Mouse (Mus musculus): ENCODE measurements around the gene Vps13c.
A peak's percentile ranks its signal among the peaks of the same experiment; 100 is the strongest.

GRCm38 (mm10) chr9:67875337-67875736, 35.1 kb downstream of the Vps13c start:
- TF ChIP-seq CTCF (IDR thresholded peaks at IDR 0.05; ENCODE audit: low read depth, low read length) (peak; percentile 69), POLR2A (IDR thresholded peaks at IDR 0.05; ENCODE audit: insufficient read depth, low read length) (no peak), EP300 (IDR thresholded peaks at IDR 0.05; ENCODE audit: insufficient read depth, low read depth, low read length) (no peak)
